Mouse (Mus musculus) gastrocnemius, postnatal 10 days (tissue): ENCODE data around the gene Alk. TPM values are rescaled to one million over a fixed set of nuclear protein-coding genes. Genes with fewer than 3 reads are reported as not detected.

ENCODE experiments used
- DNase-seq: peaks from one replicate; pipeline ENCODE4 v3.0.0; 2021; ENCODE audit warnings: mixed read lengths
- total RNA-seq, 2 experiments: library from RNA; stranded (reverse); gene quantifications; 2 replicates each; pipeline ENCODE4 v1.2.3; 2021

Alk gene
- total RNA-seq, 2 experiments from 2014 or later: 0.54 to 0.63 TPM

DNA sequence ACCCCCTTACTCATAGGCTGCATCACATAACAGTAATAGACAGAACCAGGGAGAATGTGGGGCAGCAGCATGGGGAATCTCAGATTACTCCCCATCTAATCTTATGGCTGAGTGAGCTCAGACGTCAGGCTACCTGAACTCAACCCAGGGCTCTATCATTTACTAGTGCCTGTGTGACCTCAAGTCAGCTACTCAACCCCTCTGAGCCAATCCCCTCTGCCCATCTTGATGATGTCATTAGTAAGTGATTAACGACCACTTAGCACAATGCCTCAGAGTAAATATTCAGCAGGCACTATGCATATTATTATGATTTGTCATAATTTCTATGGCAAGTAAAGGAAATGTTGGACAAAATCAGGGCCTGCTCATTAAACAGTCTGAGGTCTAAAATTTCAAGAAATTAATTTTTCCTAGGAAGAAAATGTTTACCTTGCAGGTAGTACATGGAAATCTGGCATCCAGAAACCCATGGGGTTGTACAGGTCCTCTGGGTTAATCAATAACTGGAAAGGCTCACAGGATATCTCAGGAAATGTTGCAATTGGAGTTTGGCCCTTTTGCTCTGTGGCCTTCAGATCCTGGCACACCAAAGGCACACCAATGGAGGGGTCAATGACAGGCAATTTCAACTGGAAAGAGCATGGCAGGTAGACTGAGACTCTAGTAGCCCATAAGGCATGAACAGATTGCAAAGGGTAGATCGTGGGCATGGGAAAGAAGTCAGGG lies 204.9 kb downstream of the Alk start:
- DNase-seq: no peak

DNA sequence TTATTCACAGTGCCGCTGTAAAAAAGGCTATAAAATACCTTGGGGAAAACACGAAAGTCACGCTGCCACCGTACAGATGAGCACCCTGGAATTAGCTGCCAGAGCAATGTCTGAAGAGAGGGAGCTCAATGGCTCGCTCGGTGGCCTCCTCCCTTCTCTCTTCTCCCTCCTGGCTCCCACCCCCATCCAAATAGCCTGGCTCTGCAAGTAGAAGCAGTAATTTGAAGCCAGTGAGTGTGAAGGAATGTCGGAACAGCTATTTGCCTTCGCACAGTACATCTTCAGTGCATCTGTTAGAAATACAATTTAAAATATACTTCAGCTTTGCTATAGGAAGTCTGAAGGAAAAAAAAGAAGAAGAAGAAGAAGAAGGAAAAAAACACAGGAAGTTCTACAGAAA lies 208.5 kb downstream of the Alk start:
- peak; percentile 5 for DNase-seq

- DNase-seq: no peak
These were observed 235.4 kb downstream of the Alk start for GRCm38 (mm10) chr17:72368991-72369390.

DNA sequence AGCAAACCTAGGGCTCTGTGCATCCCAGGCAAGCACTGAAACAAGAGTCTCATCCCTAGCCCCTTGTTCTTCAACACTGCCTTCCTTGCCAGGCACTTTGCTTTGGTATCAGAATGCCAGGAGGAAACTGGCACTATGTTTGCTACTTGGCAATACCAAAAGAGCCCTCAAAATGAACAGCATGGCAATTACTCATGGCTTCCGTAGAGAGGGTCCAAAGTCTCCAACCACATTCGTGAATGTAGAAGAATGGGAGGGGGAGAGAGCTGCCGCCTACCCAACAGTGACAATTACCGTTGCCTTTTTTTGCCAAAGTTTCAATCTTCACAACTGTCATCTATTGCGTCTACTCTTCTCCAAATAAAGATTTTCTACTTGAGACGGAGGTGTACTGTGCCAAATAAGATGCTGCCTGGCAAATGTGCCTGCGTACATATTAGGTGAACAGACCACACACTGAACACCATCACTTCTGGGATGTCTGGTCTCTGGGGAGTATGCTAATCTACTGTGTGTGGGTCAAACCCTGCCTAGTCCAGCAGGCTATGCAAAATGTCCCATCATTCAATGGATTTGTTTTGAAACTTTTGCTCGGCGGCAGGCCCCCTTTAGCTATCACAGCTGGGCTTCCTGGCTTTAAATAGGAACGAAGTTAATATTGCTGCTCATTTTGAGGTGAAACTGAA lies 241.5 kb downstream of the Alk start:
- DNase-seq: no peak

- peak; percentile 16 for DNase-seq
These were observed 242.5 kb downstream of the Alk start for GRCm38 (mm10) chr17:72361961-72362360.

GRCm38 (mm10) chr17:72356759-72357302 lies 247.6 kb downstream of the Alk start:
- no peak for DNase-seq

DNA sequence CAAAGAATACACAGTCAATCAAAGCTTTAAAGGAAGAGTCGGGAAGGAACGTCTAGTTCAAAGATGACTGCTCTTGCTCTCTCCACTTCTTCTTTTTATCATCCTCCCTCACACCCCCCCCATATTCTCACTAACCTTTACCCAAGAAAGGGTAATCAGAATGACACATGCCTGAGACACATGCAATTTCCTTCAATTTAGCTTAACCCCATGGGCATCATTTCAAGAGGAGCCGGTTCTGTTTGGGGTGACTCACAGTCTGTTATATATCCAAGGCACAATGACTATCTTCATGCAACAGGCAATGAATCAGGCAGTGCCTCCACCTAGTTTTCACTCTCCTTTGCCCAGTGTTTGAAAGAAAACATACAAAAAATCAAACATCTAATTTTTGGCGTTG lies 265.0 kb downstream of the Alk start:
- DNase-seq: no peak

DNA sequence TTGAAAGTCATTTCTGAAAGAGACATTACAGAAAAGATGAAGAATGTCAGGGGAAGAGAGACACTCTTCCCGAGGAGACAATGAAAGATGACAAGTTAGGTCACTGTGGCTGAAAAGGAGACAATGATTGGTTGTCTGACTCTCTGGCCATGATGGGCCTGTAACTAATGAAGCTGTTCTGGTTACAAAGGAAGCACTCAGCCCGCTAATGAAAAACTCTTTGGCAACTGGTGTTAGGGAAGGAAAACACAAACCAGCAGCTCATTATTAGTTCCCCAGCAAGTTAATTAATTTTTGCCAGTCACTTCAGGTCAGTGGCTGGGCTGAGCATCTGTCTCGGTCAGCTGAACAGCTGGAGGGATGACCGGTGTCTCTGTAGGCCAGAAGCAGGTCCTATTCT lies 271.5 kb downstream of the Alk start:
- no peak for DNase-seq

GRCm38 (mm10) chr17:72325941-72326340 lies 278.5 kb downstream of the Alk start:
- no peak for DNase-seq

GRCm38 (mm10) chr17:72319576-72319975 lies 284.9 kb downstream of the Alk start:
- no peak for DNase-seq

GRCm38 (mm10) chr17:72299651-72300050 lies 304.8 kb downstream of the Alk start:
- no peak for DNase-seq

GRCm38 (mm10) chr17:72296349-72296748 lies 308.1 kb downstream of the Alk start:
- DNase-seq: no peak

DNA sequence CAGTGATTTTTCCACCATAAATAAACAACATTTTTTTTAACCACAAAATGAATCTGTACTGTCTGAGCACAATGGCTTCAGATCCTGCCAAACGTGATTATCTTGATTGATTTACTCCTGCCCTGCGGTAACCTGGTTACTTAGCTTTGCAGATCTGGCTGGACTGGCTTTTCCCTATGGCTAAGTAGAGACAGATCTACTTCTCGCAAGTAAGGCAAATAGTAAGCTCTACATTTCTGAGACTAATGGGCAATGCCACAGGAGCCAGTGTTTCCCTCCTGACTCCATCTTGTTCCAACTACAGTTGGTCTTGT lies 311.2 kb downstream of the Alk start:
- no peak for DNase-seq

- DNase-seq: no peak
These were observed 311.8 kb downstream of the Alk start for GRCm38 (mm10) chr17:72292444-72293266.

- DNase-seq: no peak
These were observed 318.5 kb downstream of the Alk start for GRCm38 (mm10) chr17:72285961-72286360.

DNA sequence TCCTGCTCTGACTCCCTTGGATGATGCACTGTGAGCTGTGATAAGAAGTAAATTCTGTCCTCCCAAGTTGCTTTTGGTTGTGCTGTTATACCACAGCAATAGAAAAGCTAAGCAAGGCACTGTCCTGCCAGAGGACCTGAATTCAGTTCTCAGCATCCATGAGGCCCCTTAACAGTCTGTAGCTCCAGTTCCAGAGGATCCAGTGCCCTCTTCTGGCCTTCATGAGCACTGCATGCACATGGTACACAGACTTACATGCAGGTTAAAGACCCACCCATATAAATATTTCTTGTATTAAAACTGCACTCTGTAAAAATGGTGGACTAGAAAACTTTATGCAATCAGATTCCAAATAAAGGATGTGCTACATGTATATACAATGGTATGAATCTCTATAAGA lies 326.1 kb downstream of the Alk start:
- no peak for DNase-seq

- no peak for DNase-seq
These were observed 327.6 kb downstream of the Alk start for GRCm38 (mm10) chr17:72276778-72277177.

GRCm38 (mm10) chr17:72275391-72275904 lies 329.0 kb downstream of the Alk start:
- DNase-seq: no peak

GRCm38 (mm10) chr17:72274205-72274604 lies 330.2 kb downstream of the Alk start:
- DNase-seq: no peak

- no peak for DNase-seq
These were observed 332.8 kb downstream of the Alk start for GRCm38 (mm10) chr17:72271640-72272039.

DNA sequence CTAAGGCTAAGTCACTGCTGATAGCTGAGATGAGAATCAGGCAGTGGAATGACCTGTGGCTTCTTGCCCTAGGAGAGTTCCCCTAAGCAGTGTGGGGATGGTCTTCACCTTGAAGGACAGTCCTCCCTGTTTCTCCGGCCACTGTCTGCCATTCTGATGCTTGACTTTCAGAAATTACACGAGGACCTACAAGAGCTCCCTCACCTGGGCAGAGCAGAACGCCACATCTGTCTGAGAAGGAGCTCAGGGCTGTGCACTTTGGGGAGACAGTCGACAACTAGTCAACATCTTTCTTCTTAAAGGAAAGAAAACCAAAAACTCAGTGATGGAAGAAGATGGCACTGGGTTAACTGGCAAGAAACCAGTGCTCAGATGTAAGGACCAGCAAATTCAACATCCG lies 335.9 kb downstream of the Alk start:
- DNase-seq: no peak

DNA sequence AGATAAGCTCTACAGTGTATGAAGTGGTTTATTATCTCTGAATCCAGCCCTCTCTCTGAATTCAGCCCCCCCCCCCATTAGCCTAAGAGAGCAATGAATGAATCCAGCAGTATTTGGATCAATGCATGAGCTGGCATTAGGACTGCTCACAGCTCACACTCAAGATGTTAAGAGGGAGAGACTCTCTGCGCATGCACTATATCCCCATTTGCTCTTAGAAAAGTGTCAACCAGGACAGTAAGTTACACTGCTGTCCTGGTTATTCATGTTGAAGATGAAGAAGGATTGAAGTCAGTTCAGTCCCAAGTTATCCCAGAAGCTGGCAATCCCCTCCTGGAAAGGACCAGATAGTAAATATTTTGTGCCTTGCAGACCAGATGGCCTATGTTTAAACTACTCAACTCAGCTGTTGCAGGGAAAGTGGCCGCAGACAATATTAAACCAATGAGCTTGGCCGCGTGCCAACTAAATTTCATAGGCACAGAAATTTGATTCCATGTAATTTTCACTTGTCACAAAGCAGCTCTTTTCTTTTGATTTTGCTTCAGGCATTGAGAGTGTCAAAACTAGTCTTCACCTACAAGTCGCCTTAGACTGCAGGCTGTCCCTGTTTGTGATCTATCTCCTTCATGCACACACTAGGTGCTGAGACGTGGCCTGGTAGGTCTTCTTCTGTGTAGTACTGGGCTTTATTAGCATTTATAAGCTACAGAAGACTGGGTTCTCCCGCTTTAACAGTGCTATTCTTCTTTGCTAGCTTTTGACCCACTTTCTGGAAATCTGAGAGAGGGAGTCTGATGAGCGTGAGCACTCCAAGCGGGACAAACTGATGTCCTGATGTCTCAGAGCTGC lies 339.0 kb downstream of the Alk start:
- peak; percentile 23 for DNase-seq
